Mouse (Mus musculus) spleen, postnatal 36 days (tissue): ENCODE data around the gene Mettl6.
"Not testable (repeated sequence)": the region's sequence is repeated elsewhere in the genome, so short reads cannot be mapped to it uniquely, and the experiment has no call there.

Experiments used
- DNase-seq, 2 experiments: peaks; one replicate each; pipeline ENCODE4 v3.0.0; 2022; ENCODE audit warnings: low spot score in 2 of 2, mixed read lengths in 1 of 2

Gene Mettl6

GRCm38 (mm10) chr14:31473297-31473696, 21.5 kb downstream of the Mettl6 start:
- DNase-seq: no peak

GRCm38 (mm10) chr14:31472451-31473061, 22.3 kb downstream of the Mettl6 start:
- DNase-seq: peak; percentile 42 to 62

GRCm38 (mm10) chr14:31469711-31470110, 25.1 kb downstream of the Mettl6 start:
- DNase-seq: no peak

GRCm38 (mm10) chr14:31464176-31464575, 30.7 kb downstream of the Mettl6 start:
- no peak for DNase-seq

GRCm38 (mm10) chr14:31462886-31463285, 32.0 kb downstream of the Mettl6 start:
- DNase-seq: no peak

GRCm38 (mm10) chr14:31462226-31462625, 32.6 kb downstream of the Mettl6 start:
- peak in 1 of 2 experiments; percentile 13 for DNase-seq

GRCm38 (mm10) chr14:31458006-31458405, 36.8 kb downstream of the Mettl6 start:
- DNase-seq: no peak

GRCm38 (mm10) chr14:31456064-31456721, 38.6 kb downstream of the Mettl6 start:
- no peak for DNase-seq

GRCm38 (mm10) chr14:31454849-31455566, 39.8 kb downstream of the Mettl6 start:
- no peak for DNase-seq

- DNase-seq: not testable (repeated sequence)
Observed at GRCm38 (mm10) chr14:31453946-31454345, 40.9 kb downstream of the Mettl6 start.

GRCm38 (mm10) chr14:31448994-31449393, 45.8 kb downstream of the Mettl6 start:
- no peak for DNase-seq

- no peak for DNase-seq
Observed at GRCm38 (mm10) chr14:31443616-31444015, 51.2 kb downstream of the Mettl6 start.

- DNase-seq: peak in 1 of 2 experiments; percentile 33
Observed at GRCm38 (mm10) chr14:31440725-31441124, 54.1 kb downstream of the Mettl6 start.

GRCm38 (mm10) chr14:31440230-31440629, 54.6 kb downstream of the Mettl6 start:
- DNase-seq: no peak

- no peak for DNase-seq
Observed at GRCm38 (mm10) chr14:31439279-31439678, 55.6 kb downstream of the Mettl6 start.

- no peak for DNase-seq
Observed at GRCm38 (mm10) chr14:31437826-31438529, 56.9 kb downstream of the Mettl6 start.

- peak; percentile 94 to 95 for DNase-seq
Observed at GRCm38 (mm10) chr14:31435930-31436693, 58.7 kb downstream of the Mettl6 start, which contains the start of gene Sh3bp5. Gene Sh3bp5 (minus strand): TSS chr14:31436078.

- DNase-seq: peak in 1 of 2 experiments; percentile 44
Observed at GRCm38 (mm10) chr14:31435018-31435915, 59.6 kb downstream of the Mettl6 start.

- DNase-seq: no peak
Observed at GRCm38 (mm10) chr14:31434426-31434825, 60.4 kb downstream of the Mettl6 start.

- no peak for DNase-seq
Observed at GRCm38 (mm10) chr14:31433851-31434360, 60.9 kb downstream of the Mettl6 start.
